Mouse (Mus musculus) lung, postnatal 4 days (tissue): ENCODE data around the gene Grsf1.

Experiments
- DNase-seq, 2 experiments: peaks; one replicate each; pipeline ENCODE4 v3.0.0; 2021

Grsf1 gene

DNA sequence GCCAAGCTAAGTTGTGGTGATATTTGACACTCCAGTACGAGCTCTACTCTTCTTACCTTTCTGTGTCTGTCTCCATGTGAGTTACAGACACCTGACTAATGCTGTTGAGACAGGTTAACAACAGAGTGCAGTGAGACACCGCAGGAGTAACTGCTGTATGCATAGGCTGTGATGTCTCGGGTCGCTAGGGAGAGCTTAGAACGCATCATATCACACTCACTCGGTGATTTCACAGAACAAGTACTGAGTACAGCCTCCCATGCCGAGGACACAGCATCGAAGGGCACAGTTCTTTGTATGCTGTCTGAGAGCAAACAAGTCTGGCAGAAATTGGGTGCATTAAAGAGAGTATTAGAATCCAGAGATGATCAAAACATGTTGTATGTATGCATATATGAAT, 46.0 kb downstream of the Grsf1 start:
- no peak for DNase-seq

GRCm38 (mm10) chr5:88629125-88629524, 46.8 kb downstream of the Grsf1 start:
- no peak for DNase-seq

GRCm38 (mm10) chr5:88627545-88627944, 48.4 kb downstream of the Grsf1 start:
- DNase-seq: no peak

DNA sequence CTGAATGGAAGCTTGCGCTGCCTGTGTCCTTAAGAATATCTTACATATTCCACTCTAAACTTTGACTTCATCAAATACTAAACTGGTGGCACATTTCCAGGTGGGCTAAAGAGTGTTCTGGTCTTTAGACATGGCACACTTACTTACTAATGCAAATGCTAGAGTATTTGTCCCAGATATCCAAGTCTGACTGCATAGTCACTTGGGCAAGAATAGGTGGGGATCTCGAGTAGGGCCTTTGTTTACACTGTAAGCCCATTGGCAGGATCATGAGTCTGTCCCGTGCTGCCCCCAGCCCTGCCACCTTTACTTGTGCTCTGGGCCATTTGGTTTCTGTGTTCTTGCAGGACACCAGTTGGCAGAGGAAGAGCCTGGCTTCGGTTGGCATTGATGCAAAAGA, 59.0 kb downstream of the Grsf1 start:
- DNase-seq: no peak

DNA sequence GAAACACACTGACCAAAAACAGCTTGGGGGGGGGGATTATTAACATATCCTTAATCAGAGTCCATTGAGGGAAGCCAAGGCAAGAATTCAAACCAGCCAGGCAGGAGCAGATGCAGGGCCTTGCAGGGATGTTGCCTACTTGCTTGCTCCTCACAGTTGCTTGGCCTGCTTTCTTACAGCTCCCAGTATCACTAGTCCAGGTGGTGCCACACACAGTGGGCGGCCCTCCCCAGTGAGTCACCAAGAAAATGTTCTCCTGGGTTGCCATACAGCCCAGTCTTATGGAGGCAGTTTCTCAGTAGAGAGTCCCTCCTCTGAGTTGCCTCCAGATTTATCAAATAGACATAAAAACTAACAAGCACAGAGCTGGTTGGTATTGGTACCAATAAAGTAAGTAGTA, 61.8 kb downstream of the Grsf1 start:
- DNase-seq: no peak
